Mouse (Mus musculus): Measurements from ENCODE around the gene Eif2ak2. TPM values are rescaled to one million over a fixed set of nuclear protein-coding genes. Genes with fewer than 3 reads are reported as not detected.

The Eif2ak2 gene
- polyA plus RNA-seq, 1 experiment from 2014 or later = 8.4 TPM

GRCm38 (mm10) chr17:78891020-78891419 lies 8.6 kb upstream of the Eif2ak2 start:
- ATAC-seq = peak; percentile 29; the same call in 1 of the 2 replicates

GRCm38 (mm10) chr17:78889184-78889583 lies 6.8 kb upstream of the Eif2ak2 start:
- H3K9ac ChIP-seq (replicated peaks) = no peak overlapping the region
- no peaks in the 10 kb centered on the region for H3K27me3 ChIP-seq (ENCODE audit: insufficient read depth, low read length)
- no peak overlapping the region for H3K4me3 ChIP-seq (ENCODE audit: low read depth, low read length)
- DNase-seq (no peak), ATAC-seq (no peak)
- TF ChIP-seq CTCF (IDR thresholded peaks at IDR 0.05; ENCODE audit: low read depth) = no peak
- TF ChIP-seq EP300 (IDR thresholded peaks at IDR 0.05; ENCODE audit: low read depth) = no peak
- H3K36me3 ChIP-seq (replicated peaks; ENCODE audit: insufficient read depth, low read length) = no peaks in the 10 kb centered on the region
- H3K9me3 ChIP-seq (ENCODE audit: low read length) = no peaks in the 10 kb centered on the region
- 60% methylated on average over 3 of the region's 3 CpGs for WGBS (ENCODE audit: insufficient replicate concordance)
- no peak overlapping the region for H3K27ac ChIP-seq (ENCODE audit: low read depth)
- no peaks in the 10 kb centered on the region for H3K4me1 ChIP-seq (ENCODE audit: insufficient read depth)
- no peak overlapping the region for H3K4me2 ChIP-seq (ENCODE audit: low read depth, low read length)

More at GRCm38 (mm10) chr17:78891020-78891419, 8.6 kb upstream of the Eif2ak2 start:
- H3K4me1 ChIP-seq (ENCODE audit: insufficient read depth) = no peaks in the 10 kb centered on the region
- no peak for DNase-seq
- H3K27me3 ChIP-seq (ENCODE audit: insufficient read depth, low read length) = no peaks in the 10 kb centered on the region
- H3K9ac ChIP-seq (replicated peaks) = no peak overlapping the region
- no peaks in the 10 kb centered on the region for H3K9me3 ChIP-seq (ENCODE audit: low read length)
- 52% methylated on average over 9 of the region's 9 CpGs for WGBS (ENCODE audit: insufficient replicate concordance)
- no peak overlapping the region for H3K4me2 ChIP-seq (ENCODE audit: low read depth, low read length)
- no peak overlapping the region for H3K27ac ChIP-seq (ENCODE audit: low read depth)
- H3K4me3 ChIP-seq (ENCODE audit: low read depth, low read length) = no peak overlapping the region
- TF ChIP-seq CTCF (IDR thresholded peaks at IDR 0.05; ENCODE audit: low read depth) (no peak), EP300 (IDR thresholded peaks at IDR 0.05; ENCODE audit: low read depth) (no peak)
- no peaks in the 10 kb centered on the region for H3K36me3 ChIP-seq (replicated peaks; ENCODE audit: insufficient read depth, low read length)

- DNase-seq (no peak), ATAC-seq (no peak)
- H3K4me2 ChIP-seq (ENCODE audit: low read depth, low read length) = no peak overlapping the region
- WGBS (ENCODE audit: insufficient replicate concordance) = 68% methylated on average over 4 of the region's 4 CpGs
- no peaks in the 10 kb centered on the region for H3K4me1 ChIP-seq (ENCODE audit: insufficient read depth)
- H3K36me3 ChIP-seq (replicated peaks; ENCODE audit: insufficient read depth, low read length) = no peaks in the 10 kb centered on the region
- H3K9me3 ChIP-seq (ENCODE audit: low read length) = no peaks in the 10 kb centered on the region
- H3K9ac ChIP-seq (replicated peaks) = no peak overlapping the region
- H3K27ac ChIP-seq (ENCODE audit: low read depth) = no peak overlapping the region
- no peaks in the 10 kb centered on the region for H3K27me3 ChIP-seq (ENCODE audit: insufficient read depth, low read length)
- TF ChIP-seq EP300 (IDR thresholded peaks at IDR 0.05; ENCODE audit: low read depth) = no peak
- TF ChIP-seq CTCF (IDR thresholded peaks at IDR 0.05; ENCODE audit: low read depth) = no peak
- H3K4me3 ChIP-seq (ENCODE audit: low read depth, low read length) = no peak overlapping the region
These were observed 6.2 kb upstream of the Eif2ak2 start for GRCm38 (mm10) chr17:78888554-78888953.

GRCm38 (mm10) chr17:78885286-78886065 lies 3.1 kb upstream of the Eif2ak2 start:
- Histone ChIP-seq H3K27ac (ENCODE audit: low read depth) (no peak overlapping the region), H3K9me3 (ENCODE audit: low read length) (no peaks in the 10 kb centered on the region), H3K27me3 (ENCODE audit: insufficient read depth, low read length) (no peaks in the 10 kb centered on the region), H3K4me3 (ENCODE audit: low read depth, low read length) (no peak overlapping the region), H3K4me1 (ENCODE audit: insufficient read depth) (peaks cover 13% of the 10 kb centered on the region), H3K36me3 (replicated peaks; ENCODE audit: insufficient read depth, low read length) (no peaks in the 10 kb centered on the region), H3K4me2 (ENCODE audit: low read depth, low read length) (no peak overlapping the region), H3K9ac (replicated peaks) (no peak overlapping the region)
- ATAC-seq = no peak
- no peak for TF ChIP-seq CTCF (IDR thresholded peaks at IDR 0.05; ENCODE audit: low read depth)
- no peak for TF ChIP-seq EP300 (IDR thresholded peaks at IDR 0.05; ENCODE audit: low read depth)
- no peak for DNase-seq
- 79% methylated on average over 5 of the region's 5 CpGs for WGBS (ENCODE audit: insufficient replicate concordance)

- H3K4me1 ChIP-seq (ENCODE audit: insufficient read depth) = peaks cover 16% of the 10 kb centered on the region
- H3K27ac ChIP-seq (ENCODE audit: low read depth) = no peak overlapping the region
- no peak overlapping the region for H3K9ac ChIP-seq (replicated peaks)
- H3K4me3 ChIP-seq (ENCODE audit: low read depth, low read length) = no peak overlapping the region
- H3K36me3 ChIP-seq (replicated peaks; ENCODE audit: insufficient read depth, low read length) = peaks cover 15% of the 10 kb centered on the region
- no peak for DNase-seq
- no peaks in the 10 kb centered on the region for H3K27me3 ChIP-seq (ENCODE audit: insufficient read depth, low read length)
- no peak overlapping the region for H3K4me2 ChIP-seq (ENCODE audit: low read depth, low read length)
- TF ChIP-seq EP300 (IDR thresholded peaks at IDR 0.05; ENCODE audit: low read depth) = no peak
- TF ChIP-seq CTCF (IDR thresholded peaks at IDR 0.05; ENCODE audit: low read depth) = no peak
- ATAC-seq = no peak
- 84% methylated on average over 4 of the region's 4 CpGs for WGBS (ENCODE audit: insufficient replicate concordance)
- H3K9me3 ChIP-seq (ENCODE audit: low read length) = no peaks in the 10 kb centered on the region
These were observed 918 bp upstream of the Eif2ak2 start for GRCm38 (mm10) chr17:78883291-78883690.

- H3K4me3 ChIP-seq (ENCODE audit: low read depth, low read length) = peak overlapping the region; percentile 87
- H3K9me3 ChIP-seq (ENCODE audit: low read length) = no peaks in the 10 kb centered on the region
- H3K27me3 ChIP-seq (ENCODE audit: insufficient read depth, low read length) = no peaks in the 10 kb centered on the region
- peaks cover 29% of the 10 kb centered on the region for H3K36me3 ChIP-seq (replicated peaks; ENCODE audit: insufficient read depth, low read length)
- peaks cover 16% of the 10 kb centered on the region for H3K4me1 ChIP-seq (ENCODE audit: insufficient read depth)
- H3K27ac ChIP-seq (ENCODE audit: low read depth) = peak overlapping the region; percentile 85
- peak overlapping the region; percentile 68 for H3K4me2 ChIP-seq (ENCODE audit: low read depth, low read length)
- DNase-seq = peak; percentile 57
- H3K9ac ChIP-seq (replicated peaks) = peak overlapping the region; percentile 90
- no peak for TF ChIP-seq CTCF (IDR thresholded peaks at IDR 0.05; ENCODE audit: low read depth)
- TF ChIP-seq EP300 (IDR thresholded peaks at IDR 0.05; ENCODE audit: low read depth) = no peak
- ATAC-seq = peak; percentile 55
- 9% methylated on average over 5 of the region's 7 CpGs for WGBS (ENCODE audit: insufficient replicate concordance)
These were observed 482 bp downstream of the Eif2ak2 start for GRCm38 (mm10) chr17:78881878-78882304.

Data from liver, postnatal 0 days (tissue).